Comparison of ENCODE assay signal across 8 mouse cellular contexts in the genomic region with DNA sequence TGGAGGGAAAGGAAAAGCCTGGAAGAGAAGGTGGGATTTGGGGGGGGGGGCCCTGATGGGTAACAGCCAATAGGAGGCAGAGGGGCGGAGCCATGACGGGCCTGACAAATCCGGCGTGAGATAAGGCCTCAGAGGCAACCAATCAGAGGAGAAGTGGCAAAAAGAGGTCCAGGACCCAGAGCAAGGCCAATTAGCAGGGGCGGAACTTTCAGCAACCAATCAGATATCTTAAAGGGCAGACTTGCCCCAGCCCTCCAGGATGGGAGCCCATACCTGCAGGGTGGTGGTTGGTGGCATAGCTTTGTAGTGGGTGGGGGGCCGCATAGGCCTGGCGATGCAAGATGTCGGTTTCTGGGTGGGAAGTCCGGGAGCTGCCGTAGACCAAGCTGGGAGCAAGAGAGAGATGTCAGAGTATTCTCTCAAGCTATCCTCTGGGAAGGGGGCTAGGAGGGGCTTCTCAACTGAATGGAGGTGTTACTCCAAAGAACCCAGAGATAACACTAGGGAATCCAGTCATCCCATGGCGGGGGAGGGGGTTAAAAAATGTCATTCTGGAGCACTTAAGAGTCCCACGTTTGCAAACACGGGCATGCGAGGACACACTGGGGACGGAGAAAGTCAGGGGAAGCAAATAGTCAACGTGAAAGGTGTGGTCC. TPM values are rescaled to one million over a fixed set of nuclear protein-coding genes. Genes with fewer than 3 reads are reported as not detected.
DNase-seq lines count a peak whose midpoint lies in the region; ATAC-seq lines count a peak whose summit lies in the region.

No protein-coding gene starts in this region.

- peak overlapping the region; percentile 99 for H3K4me2 ChIP-seq in hindbrain, embryonic 14.5 days (replicated peaks)

- no peaks in the 10 kb centered on the region for H3K27me3 ChIP-seq in erythroblast, embryonic 14.5 days (ENCODE audit: control insufficient read depth)
- no peaks in the 10 kb centered on the region for H3K27me3 ChIP-seq in hindbrain, embryonic 14.5 days (ENCODE audit: control insufficient read depth, insufficient read depth, low read length)

- no peak for ATAC-seq in erythroblast, adult 5-6 weeks (replicated peaks; ENCODE audit: low FRiP score, poor library complexity, severe bottlenecking)
- peak; percentile 67 for ATAC-seq in hindbrain, embryonic 14.5 days (ENCODE audit: low FRiP score)

- DNase-seq in cerebellum, postnatal 10 days, result peak; percentile 91 to 92
- peak; percentile 58 to 64 for DNase-seq in frontal cortex, postnatal 36 days (ENCODE audit: low spot score in 2 of 2)
- peak; percentile 82 for DNase-seq in hindbrain, embryonic 14.5 days (ENCODE audit: low spot score)
- DNase-seq in left cerebral cortex, adult 18-20 months (ENCODE audit: low spot score in 2 of 2), result peak; percentile 49 to 62
- peak; percentile 79 for DNase-seq in lung, postnatal 36 days
- peak; percentile 67 to 70 for DNase-seq in right cerebral cortex, postnatal 36 days (ENCODE audit: low spot score in 2 of 2)

- peak overlapping the region; percentile 91 for H3K9ac ChIP-seq in hindbrain, embryonic 14.5 days

- H3K9me3 ChIP-seq in erythroblast, embryonic 14.5 days (ENCODE audit: control insufficient read depth, low read length), result no peaks in the 10 kb centered on the region
- no peaks in the 10 kb centered on the region for H3K9me3 ChIP-seq in hindbrain, embryonic 14.5 days (ENCODE audit: control insufficient read depth, low read length)

- peak overlapping the region; percentile 100 for H3K27ac ChIP-seq in hindbrain, embryonic 14.5 days

- WGBS in hindbrain, embryonic 14.5 days, result 5% methylated on average over 16 of the region's 16 CpGs

- H3K4me3 ChIP-seq in erythroblast, embryonic 14.5 days (replicated peaks), result peak overlapping the region; percentile 74
- peak overlapping the region; percentile 59 for H3K4me3 ChIP-seq in hindbrain, embryonic 14.5 days (replicated peaks; ENCODE audit: low read length)

- peaks cover 43% of the 10 kb centered on the region for H3K36me3 ChIP-seq in erythroblast, embryonic 14.5 days (ENCODE audit: control insufficient read depth)
- peaks cover 42% of the 10 kb centered on the region for H3K36me3 ChIP-seq in hindbrain, embryonic 14.5 days (replicated peaks; ENCODE audit: control insufficient read depth, insufficient read depth)

- H3K4me1 ChIP-seq in erythroblast, embryonic 14.5 days (ENCODE audit: control insufficient read depth), result peaks cover 38% of the 10 kb centered on the region
- H3K4me1 ChIP-seq in hindbrain, embryonic 14.5 days (replicated peaks; ENCODE audit: control insufficient read depth, insufficient read depth, low read length), result peaks cover 18% of the 10 kb centered on the region

RNA-seq across cellular contexts. Expression of a gene that starts 1.6 kb away (rescaled TPM):
- 1.6 and 2.9 TPM in 2 replicates for polyA plus RNA-seq in erythroblast, embryonic 14.5 days (2012)
- 3.3 and 6.1 TPM in 2 replicates for total RNA-seq in erythroblast, adult 5-6 weeks (2015; ENCODE audit: low replicate concordance)
- 0.60 and 0.70 TPM in 2 replicates for total RNA-seq in erythroblast, adult 5-6 weeks (2017; ENCODE audit: low replicate concordance)
- polyA plus RNA-seq in hindbrain, embryonic 14.5 days (2014; fragmentation: Nextera tagmentation; extraction: Ambion mirVana), result 16.5 and 16.8 TPM in 2 replicates
- total RNA-seq in left cerebral cortex, adult 18-20 months (2021), result 10 to 100 TPM; 63.3 to 67.5 TPM

RNA-seq across cellular contexts. Expression of a gene that starts 11.2 kb away (rescaled TPM):
- polyA plus RNA-seq in erythroblast, embryonic 14.5 days (2012), result 12.5 and 14.9 TPM in 2 replicates
- 10.4 and 20.7 TPM in 2 replicates for total RNA-seq in erythroblast, adult 5-6 weeks (2015; ENCODE audit: low replicate concordance)
- total RNA-seq in erythroblast, adult 5-6 weeks (2017; ENCODE audit: low replicate concordance), result 15.5 and 22.2 TPM in 2 replicates
- polyA plus RNA-seq in hindbrain, embryonic 14.5 days (2014; fragmentation: Nextera tagmentation; extraction: Ambion mirVana), result 57.9 and 62.1 TPM in 2 replicates
- 10 to 100 TPM; 51.9 to 59.7 TPM for total RNA-seq in left cerebral cortex, adult 18-20 months (2021)

RNA-seq across cellular contexts. Expression of a gene that starts 11.4 kb away (rescaled TPM):
- polyA plus RNA-seq in erythroblast, embryonic 14.5 days (2012), result 3.0 and 3.6 TPM in 2 replicates
- 1.3 and 5.2 TPM in 2 replicates for total RNA-seq in erythroblast, adult 5-6 weeks (2015; ENCODE audit: low replicate concordance)
- 0.34 and 7.0 TPM in 2 replicates for total RNA-seq in erythroblast, adult 5-6 weeks (2017; ENCODE audit: low replicate concordance)
- polyA plus RNA-seq in hindbrain, embryonic 14.5 days (2014; fragmentation: Nextera tagmentation; extraction: Ambion mirVana), result 12.8 and 13.9 TPM in 2 replicates
- total RNA-seq in left cerebral cortex, adult 18-20 months (2021), result 1 to 10 TPM; 6.2 to 9.2 TPM

RNA-seq across cellular contexts. Expression of a gene that starts 33.3 kb away (rescaled TPM):
- polyA plus RNA-seq in erythroblast, embryonic 14.5 days (2012), result 0.45 and 0.53 TPM in 2 replicates
- 7.5 and 10.8 TPM in 2 replicates for total RNA-seq in erythroblast, adult 5-6 weeks (2015; ENCODE audit: low replicate concordance)
- 0.60 TPM in 1 of 2 replicates, not detected in the other for total RNA-seq in erythroblast, adult 5-6 weeks (2017; ENCODE audit: low replicate concordance)
- 14.2 and 15.2 TPM in 2 replicates for polyA plus RNA-seq in hindbrain, embryonic 14.5 days (2014; fragmentation: Nextera tagmentation; extraction: Ambion mirVana)
- 10 to 100 TPM; 10.0 to 14.5 TPM for total RNA-seq in left cerebral cortex, adult 18-20 months (2021)

RNA-seq across cellular contexts. Expression of a gene that starts 34.9 kb away (rescaled TPM):
- polyA plus RNA-seq in erythroblast, embryonic 14.5 days (2012), result 29.6 and 31.0 TPM in 2 replicates
- 7.9 and 10.7 TPM in 2 replicates for total RNA-seq in erythroblast, adult 5-6 weeks (2015; ENCODE audit: low replicate concordance)
- total RNA-seq in erythroblast, adult 5-6 weeks (2017; ENCODE audit: low replicate concordance), result 9.8 and 10.0 TPM in 2 replicates
- polyA plus RNA-seq in hindbrain, embryonic 14.5 days (2014; fragmentation: Nextera tagmentation; extraction: Ambion mirVana), result 59.7 and 61.9 TPM in 2 replicates
- 100 to 1,000 TPM; 159 to 163 TPM for total RNA-seq in left cerebral cortex, adult 18-20 months (2021)

Comparison
In these comparisons a context has a peak if more than half of its experiments do, and no peak if none do; other contexts are left out.
1. RNA of a gene that starts 1.6 kb away (total RNA-seq): 63.3 to 67.5 TPM in left cerebral cortex, adult 18-20 months; 0.60 to 6.1 TPM in erythroblast, adult 5-6 weeks; every median in the first group is over 4 times any median in the second.
2. Peak in every context shown above with its lines, with median percentiles within 50 percentile points of each other: DNase-seq.